Mouse (Mus musculus) frontal cortex, postnatal 14 days (tissue): ENCODE results near the gene Ust.

Experiments
- DNase-seq, 2 experiments: peaks; one replicate each; pipeline ENCODE4 v3.0.0; 2022; ENCODE audit warnings: low spot score in 2 of 2

The Ust gene

DNA sequence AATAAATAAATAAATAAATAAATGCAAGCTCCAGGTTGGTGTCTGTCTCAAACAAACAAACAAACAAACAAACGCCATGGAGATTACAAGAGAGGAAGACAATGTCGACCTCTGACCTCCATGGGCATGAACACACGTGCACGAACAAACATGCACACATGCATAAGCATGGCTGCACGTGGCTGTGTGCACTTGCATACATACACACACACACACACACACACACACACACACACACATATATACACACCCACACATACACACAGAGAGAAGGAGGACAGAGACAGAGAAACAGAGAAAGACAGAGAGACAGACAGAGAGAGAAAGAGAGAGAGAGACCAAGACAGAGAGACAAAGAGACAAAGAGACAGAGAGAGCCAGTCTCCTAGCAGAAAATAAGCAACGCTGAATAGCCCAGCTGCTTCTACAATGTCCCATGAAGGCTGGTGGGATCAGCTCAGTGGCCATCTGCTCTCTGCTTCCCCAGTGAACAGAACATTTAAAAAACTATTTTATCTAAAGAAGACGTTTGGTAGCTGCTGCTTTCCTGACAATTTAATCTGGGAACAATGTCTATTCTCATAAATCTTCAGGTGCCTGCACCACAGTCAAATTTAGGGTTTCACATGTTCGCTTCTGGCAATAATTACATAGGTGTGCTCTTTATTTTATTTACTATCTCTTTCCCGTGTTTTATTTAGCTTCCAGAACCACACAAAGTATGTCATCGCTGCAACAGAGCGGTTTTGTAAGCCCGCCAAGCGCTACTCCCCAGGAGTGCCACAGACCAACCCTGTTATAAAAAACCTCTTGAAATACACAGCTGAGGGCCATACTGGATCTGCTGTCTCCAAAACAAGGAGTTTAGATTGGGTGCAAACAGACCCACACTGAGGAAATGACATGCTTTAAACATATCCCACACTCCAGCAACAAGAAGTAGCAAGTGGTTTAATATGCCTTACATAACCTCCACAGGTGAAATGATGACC is 89.5 kb downstream of the Ust start:
- no peak for DNase-seq

DNA sequence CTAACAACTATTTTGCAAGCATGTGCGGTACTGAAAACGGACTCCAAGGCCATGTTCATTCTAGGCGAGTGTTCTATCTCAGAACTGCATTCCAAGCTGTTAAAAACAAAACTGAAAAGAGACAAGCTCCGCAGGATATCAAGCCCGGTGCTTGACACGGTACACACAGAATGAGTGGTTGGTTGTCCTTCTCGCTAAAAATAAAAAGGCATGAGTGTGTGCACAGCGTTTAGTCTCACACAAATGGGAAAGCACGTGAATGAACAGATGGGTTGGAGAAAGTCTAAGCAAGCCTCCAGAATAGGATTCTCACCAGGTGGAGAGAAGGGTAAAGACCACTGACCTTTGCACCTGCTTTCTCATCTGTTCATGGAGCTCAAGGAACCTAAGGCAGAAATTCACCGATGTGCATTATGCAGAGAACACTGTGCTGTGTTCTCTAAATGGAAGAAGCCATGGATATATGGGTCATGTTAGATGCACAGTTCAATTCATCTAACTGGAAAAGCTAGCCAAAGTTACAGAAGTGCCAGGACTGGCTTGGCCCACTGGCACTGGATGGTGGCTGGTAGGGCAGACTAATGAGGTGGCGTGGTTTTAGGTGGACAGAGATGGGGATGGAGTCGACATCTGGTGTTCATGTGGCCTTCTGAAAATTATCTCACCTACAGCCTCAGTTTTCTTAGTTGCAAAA is 90.8 kb downstream of the Ust start:
- DNase-seq = no peak

DNA sequence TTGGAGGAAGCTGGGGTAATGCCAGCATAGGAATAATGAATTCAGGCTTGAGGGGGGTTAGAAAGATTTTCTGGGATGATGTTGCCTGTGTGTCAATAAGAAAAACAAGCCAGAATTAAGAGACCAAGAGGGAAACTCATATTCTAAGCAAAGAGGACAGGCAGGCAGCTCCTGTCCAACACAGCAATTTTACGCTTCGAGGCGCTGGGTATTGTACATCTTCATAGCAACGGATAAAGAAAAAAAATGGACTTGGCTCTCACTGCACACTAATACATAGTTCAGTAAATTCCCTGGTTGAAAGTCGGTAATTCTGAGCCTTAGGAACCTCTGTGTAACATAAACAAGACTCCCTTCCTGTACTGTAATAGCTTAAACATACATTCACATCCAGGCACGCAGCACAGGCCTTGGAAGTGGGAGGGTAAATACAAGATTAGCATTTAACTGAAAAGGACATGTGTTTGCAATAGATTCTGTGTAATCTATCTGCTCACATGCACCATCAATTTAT is 99.1 kb downstream of the Ust start:
- DNase-seq = no peak

DNA sequence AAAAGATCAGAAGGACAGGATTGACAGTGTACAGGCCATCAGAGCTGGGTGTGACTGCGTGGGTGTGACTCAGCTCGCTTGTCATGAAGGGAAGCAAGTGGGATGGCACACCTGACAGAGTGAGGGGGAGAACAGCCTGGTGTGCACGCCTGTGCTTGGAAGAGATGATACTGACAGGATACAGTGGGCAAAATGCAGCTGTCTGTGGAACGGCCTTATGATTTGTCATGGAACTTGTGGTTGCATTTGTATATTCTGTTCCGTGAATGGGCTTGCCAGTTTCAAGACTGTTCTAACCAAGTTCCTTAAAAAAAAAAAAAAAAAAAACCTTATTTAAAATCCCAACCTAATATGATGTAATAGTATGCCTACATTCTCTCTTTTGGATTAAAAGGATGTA is 103.2 kb downstream of the Ust start:
- DNase-seq = no peak

DNA sequence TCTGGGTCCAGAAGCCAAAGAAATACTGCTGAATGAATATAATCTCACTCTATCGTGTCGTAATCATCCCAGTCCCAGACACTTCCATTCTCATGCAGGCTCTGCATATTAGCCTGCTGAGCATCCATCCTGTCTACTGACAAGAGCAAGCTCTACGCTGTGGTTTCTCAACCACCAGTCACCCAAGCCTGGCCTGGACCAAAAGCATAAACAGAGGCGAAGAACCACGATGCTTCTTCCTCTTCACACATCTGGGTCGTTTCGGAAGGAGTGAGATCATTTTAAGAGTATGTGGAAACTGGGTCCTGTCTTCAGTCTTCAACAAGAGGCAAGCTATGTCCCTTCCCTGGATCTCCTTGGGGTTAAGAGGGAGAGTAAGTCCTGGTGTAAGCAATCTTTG is 103.6 kb downstream of the Ust start:
- no peak for DNase-seq

DNA sequence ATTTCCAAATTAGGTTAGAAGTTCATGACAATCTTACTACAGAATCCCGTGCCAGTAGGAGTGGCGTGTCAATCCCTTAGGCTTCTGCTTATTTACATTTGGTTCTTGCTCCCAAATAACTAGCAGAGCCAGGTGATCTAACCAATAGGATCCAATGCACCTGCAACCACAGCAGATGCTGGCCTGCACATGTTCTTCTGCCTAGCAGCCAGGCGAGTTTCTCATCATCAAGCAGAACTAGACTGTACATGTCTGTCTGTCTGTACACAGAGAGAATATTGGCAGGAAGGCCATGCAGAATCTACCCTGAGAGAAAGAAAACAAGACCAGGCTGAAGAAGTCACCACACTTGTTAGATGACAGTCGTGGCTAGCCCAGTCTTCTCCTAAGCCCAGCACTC is 113.5 kb downstream of the Ust start:
- no peak for DNase-seq

DNA sequence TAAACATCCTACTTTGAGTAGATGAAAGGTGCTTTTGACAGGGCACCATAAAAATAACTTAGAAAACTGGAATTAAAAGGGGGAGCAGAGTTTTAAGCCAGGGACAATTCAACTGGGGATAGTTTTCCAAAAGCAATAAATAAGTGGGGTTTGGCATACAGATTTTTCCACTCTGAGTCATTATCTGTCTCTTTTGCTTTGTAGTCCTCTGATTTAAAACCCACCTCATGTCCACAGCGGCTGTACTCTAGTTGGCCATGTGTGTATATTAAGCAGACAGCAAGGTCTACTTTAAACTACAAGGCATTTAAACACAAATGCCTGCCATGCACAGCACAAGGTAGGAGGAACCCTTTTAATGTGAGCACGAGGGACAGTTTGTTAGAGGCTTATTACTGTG is 126.4 kb downstream of the Ust start:
- DNase-seq = no peak

DNA sequence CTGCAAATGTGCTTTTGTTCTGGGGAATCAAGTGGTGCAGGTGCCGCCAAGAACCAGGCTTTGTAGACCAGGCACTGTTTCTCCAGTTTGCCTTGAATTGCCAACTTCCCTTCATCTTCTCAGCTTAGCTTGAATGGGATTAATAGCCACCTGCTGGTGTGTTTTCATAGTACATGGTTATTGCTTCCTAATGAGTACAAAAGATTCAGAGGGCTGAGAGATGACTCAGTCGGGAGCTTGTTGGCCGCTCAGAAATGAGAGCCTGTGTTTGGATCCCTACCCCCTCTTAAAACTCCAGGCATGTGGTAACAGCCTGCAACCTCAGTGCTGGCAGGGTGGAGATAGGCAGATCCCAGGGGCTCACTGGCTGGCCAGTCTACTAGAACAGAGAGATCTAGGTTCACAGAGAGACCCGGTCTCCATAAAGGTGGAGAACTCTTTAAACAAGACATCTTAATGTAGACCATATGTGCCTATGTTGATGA is 127.3 kb downstream of the Ust start:
- DNase-seq = no peak

DNA sequence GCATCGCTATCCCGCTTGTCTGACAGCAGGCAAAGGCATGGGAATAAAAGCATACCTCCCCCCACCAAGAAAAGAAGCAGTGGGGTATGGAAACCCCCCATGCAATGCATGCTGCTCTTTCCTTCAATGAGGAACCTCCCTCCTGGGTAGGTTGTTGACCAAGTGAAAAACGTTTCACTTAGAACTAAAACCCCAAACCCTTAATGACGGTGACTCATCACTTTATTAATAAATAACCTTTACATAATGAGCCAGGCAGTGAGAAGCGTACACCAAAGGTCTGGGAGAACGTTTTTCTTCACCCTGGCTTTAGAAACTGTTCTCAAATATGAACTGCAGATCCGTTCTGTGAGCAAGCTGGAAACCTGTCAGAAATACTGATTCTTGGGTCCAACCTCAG is 130.4 kb downstream of the Ust start:
- no peak for DNase-seq

DNA sequence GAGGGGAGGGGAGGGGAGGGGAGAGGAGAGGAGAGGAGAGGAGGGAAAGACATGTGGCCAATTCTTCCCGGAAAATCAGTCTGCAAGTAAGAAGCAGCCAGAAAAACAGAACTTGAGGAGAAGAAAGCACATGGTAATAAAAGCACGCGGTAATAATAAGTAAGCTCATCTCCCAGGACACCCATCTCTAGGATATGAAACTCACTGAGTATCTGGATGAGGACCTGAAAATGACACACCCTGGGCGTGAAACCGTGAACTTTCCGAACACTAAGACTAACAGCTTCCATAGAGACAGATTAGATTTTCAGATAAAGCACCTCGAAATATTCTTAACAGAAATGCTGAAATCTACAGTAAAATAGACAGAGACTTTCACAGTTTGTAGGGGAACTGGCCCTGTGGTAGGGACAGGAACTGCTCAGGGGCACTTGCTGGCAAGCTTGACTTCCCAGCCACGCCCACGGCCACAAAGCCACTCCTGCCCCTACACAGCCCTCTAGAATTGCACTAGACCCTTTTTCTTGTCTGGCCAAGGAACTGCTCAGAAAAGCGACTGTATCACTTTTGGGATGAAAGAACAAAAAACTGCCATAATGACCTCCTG is 148.6 kb downstream of the Ust start:
- no peak for DNase-seq

DNA sequence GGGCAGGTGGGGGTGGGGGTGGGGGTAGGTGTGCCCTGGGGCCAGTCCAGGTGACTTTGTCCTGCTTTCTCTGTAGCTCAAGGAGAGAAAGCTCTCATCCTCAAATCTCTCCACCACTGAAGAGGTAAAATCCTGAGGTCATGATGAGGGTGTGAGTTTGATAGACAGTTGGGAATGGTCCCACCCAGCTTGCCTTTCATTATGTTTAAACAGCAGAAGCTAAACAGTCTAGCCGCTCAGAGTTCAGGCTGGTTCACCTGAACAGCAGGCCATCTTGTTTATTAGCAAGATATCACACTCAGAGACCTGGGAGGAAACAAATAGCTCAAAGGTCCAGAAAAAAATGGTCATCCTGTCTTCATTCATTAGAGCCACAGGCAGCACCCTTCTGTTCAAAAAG is 152.8 kb downstream of the Ust start:
- no peak for DNase-seq

DNA sequence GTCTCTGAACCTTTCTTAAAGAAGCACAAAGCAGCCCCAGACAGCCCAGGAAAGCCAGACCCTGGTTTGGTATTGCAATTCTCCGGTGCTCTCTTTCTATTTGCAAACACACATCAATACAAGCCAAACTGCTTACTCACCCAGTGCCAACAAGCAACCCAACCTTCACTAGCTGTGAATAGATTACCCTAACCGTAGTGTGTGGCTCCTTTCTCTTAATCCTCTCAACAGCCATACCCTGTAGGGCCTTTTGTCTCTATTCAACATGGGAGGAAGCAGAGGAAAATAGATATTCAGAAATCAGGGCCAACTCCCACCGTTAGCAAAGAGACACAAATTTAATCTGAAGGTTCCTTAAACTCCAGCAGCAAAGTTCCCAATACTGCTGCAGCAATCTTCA is 154.4 kb downstream of the Ust start:
- no peak for DNase-seq

DNA sequence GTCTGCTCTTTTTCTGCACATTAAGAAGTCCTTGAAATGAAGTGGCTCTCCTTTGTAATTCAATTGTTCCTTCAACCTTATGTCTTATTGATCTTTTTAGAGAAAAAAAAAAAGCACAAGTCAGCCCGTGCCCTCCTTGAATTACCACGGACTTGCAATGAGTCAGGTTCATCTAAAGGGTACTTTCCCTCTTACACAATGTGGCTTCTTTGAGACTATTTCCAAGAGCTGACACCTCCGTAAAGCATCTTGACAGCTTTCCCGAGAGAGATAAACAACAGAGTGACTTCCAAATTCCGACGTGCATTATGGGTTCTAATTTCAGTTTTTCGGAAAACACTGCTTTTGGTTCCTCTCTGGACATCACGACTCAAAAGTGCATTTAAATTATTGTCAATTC is 155.3 kb downstream of the Ust start:
- no peak for DNase-seq

DNA sequence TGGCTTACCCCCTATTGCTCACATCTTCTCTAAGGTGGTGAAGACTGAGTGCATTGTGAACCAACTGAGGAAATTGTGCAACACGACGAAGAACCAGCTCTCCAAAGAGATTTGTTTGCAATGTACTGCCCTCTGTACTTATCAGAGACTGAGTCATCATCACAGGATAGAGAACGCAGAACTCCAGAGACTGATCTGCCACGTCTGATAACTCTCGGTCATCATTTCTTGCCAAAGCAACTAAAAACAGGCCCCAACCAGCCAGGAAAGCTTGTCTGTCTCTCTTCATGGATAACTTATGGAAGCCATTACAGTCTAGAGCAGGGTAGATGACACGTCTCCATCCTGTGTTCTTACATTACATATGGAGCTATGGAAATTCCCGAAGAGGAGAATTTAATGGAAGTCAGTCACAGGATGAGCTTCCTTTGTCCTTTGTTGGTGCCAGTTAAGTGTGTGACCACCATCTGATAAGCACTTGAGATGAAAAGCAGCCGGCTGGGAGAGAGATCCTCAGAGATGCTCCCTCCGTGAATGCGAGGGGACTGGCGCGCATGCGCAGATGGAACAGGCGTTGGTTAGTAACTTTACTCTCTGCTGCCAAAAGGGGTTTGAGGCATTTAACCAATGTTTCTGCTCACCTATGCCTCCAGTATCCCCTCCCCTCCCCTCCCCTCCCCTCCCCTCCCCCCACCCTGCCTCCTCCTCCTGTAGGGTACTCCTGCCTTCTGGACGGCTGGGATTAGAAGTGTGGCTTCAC is 160.2 kb downstream of the Ust start:
- DNase-seq = no peak

DNA sequence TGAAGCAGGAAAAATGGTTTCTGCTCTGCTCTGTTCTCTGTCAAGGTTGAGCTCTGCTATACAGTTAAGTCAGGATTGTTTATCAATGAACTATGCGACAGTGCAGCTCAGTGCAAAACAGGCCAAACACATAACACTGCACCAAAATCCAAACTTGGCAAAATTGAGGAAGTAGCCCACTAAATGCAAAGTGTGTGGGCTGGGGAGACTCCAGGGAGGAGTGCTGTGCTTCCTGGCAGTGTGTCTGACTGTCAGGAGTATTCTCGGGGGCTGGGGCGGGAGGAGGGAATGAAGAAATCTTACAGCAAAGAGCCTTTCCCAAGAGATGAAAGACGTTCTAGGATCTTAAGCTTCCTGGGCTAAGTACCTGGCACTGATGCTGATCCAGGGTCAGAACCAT is 165.1 kb downstream of the Ust start:
- no peak for DNase-seq

DNA sequence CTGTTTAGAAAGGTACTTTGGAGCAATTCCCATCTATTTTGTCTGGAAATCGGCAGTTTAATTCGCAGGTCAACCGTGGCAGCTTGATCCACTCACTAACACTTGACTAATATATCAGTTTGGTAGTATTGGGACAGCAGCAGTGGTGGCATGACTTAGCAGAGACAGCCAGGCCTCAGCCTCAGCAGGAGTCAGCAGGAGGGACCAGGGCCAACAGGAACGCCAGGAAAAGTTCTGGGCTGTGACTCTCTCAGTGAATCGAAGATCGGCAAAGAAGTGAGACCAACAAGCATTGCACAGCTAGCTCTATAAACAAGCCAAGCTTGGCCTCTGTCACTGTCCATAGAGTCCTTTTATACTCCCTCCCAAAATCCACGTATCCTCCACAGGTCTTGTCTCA is 168.0 kb downstream of the Ust start:
- DNase-seq = no peak

DNA sequence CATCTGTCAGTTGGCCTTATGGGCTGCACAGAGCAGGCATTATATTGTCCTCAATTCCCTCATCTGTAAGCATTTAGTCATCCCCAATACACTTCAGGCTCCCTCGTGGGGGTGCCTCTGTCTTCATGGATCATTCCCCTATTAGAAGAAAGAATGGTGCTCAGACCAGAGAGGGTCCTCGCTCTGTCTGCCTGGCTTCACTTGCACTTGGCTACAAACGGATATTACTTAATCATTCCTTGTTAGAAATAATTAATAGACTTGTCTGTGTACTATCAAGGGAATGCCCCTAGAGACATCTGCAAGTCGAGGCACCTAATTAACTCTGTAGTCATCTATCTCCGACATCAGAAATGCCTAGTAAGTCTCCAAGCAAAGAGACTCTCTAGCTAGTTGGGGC is 171.1 kb downstream of the Ust start:
- no peak for DNase-seq

DNA sequence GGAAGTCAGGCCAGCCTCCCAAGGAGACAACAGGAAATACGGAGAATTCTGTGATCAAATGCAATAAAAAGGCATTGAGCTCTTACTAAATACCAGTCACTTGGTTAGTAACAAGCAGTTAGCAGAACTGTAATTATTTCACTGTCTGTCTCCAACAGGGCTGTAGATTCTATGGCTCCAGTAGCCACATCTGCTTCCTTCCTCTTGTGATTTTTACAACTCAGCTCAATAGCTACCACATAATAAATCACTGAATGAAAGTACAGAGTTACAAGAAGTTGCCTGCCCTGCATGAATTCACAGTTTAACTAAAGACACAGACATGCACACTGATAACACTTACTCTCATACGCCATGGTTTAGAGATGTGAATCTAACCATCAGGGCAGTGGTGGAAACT is 176.1 kb downstream of the Ust start:
- DNase-seq = no peak

DNA sequence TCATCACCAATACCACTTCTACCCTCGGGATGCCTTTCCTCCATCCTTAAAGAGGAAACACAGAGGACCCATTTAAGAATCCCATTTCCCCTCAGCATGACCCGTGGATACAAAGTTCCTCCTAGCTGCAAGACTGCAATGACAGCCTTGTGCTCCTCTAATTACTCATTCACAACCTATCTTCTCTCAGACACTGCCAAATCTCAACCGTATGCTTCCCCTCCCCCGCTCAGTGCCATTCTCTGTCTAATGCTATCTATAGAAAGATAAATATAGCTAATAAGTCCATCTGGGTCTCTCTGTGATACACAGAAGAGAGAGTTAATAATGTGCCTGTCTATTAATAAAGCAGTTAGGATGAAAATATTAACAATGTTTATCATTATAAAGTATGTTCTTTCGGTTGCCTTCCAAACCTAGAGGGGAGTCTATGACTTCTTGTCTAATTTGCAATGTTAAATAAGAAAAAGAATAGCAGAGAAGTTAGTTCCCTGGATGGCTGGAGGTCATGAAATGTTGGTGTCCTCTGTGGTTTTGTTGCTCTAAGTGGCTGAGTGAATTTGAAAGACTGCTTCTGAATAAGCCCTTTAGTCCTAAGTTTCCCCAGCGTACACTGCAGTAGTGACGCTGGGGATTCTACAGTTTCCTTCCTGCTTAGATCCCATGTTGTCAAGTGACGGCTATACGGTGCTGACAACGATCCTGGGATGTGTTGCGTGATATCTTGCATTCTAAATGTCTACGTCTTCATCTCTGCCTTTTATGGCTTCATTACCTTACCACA is 178.8 kb downstream of the Ust start:
- DNase-seq = no peak

DNA sequence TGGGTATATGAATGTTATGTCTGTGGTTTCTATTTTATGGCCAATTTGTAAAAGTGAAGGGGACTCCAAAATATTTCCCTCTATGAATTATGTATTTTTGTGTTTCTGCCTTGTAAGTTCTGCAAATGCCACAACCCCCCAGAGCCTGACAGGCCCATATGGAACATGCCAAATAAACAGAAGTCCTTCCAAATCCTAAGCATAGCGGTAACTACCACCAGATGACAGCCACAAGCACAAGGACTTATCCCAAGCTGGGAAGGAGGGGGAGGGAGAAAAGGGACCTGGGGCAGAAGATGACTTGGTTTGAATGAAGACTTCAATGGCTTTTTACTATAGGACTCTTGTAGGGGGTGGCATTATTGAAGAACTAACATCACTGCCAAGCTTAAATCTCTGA is 182.0 kb downstream of the Ust start:
- DNase-seq = no peak

DNA sequence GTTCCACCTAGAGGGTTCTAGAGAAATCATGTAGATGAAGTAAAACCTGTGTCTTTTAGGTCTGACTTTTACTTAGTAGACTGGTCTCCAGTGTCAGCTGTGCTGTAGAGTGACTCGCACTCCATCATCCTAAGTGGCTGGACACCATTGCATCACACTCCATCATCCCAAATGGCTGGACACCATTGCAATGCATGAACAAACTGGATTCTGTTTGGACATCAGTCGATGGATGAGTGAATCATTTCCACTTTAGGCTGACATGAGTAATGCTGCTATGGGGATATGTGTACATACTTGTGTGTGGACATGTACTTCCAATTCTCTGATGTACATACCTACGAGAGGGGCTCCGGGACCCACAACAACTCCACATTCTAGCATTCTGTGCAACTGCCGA is 187.7 kb downstream of the Ust start:
- DNase-seq = no peak
